ENCODE assay signal across 11 mouse cellular contexts in the genomic region with DNA sequence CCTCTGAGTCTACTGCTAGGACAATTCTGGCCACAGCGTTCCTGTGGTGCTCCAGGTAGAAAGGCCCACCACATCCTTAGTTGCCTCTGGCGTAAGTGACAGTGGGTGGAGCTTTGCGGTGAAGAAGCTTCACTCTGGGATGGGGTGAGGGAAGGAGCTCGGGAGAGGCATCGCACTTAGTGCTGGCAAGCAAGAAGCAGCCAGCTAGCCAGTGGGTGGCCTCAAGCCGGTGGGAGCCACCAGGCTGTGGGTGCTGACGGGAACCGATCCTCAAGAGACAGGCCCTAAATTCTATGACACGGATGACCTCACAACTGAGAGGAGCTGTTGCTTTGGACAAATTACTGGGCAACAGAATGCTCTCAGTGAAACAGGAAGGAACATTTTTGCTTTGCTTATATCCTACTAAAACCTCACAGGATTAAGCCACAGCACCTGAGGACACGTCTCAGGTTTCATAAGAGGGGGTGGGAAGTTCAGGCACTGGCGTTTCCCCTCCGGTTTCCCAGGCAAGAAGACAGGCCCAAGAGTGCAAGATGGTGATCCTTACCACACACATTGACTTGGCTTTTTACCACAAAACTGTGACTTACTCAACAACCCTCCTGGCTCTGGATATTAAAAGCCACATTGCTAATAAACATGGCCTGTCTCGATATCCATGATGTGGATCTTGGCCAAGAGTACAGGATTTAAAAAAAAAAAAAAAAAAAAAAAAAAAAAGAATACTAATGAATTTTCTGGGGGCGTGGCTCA.
DNase-seq lines count a peak whose midpoint lies in the region; ATAC-seq and TF ChIP-seq lines count a peak whose summit lies in the region.
"Had no signal": no experiment of that assay in that cellular context is flagged by ENCODE, and none has a peak within 500 bp of the region (broad histone marks: within the 10 kb centered on the region; RNA-seq: fewer than 3 reads in every experiment).

No protein-coding gene starts in this region.

- H3K9ac ChIP-seq in kidney, postnatal 0 days (ENCODE audit: low read depth, low read length) = no peak overlapping the region
- no peak overlapping the region for H3K9ac ChIP-seq in MEL (ENCODE audit: control insufficient read depth, low read depth, low read length, poor library complexity, severe bottlenecking)
- no peak overlapping the region for H3K9ac ChIP-seq in embryonic facial prominence, embryonic 15.5 days
- H3K9ac ChIP-seq: forebrain, postnatal 0 days; hindbrain, embryonic 12.5 days had no signal

- H3K27me3 ChIP-seq in kidney, postnatal 0 days (ENCODE audit: insufficient read depth, low read length) = no peaks in the 10 kb centered on the region
- H3K27me3 ChIP-seq in MEL (ENCODE audit: control insufficient read depth in 1 of 2, insufficient read depth in 2 of 2, low read length in 2 of 2) = no peaks in the 10 kb centered on the region
- H3K27me3 ChIP-seq in embryonic facial prominence, embryonic 15.5 days = no peaks in the 10 kb centered on the region
- H3K27me3 ChIP-seq: hindbrain, embryonic 12.5 days had no signal

- peaks cover 12% of the 10 kb centered on the region; the same call in 1 of the 2 replicates for H3K36me3 ChIP-seq in kidney, postnatal 0 days (ENCODE audit: insufficient read depth, low read length)
- H3K36me3 ChIP-seq in MEL (ENCODE audit: control insufficient read depth in 1 of 2, insufficient read depth in 2 of 2, low read length in 2 of 2) = peaks cover 0 to 4% of the 10 kb centered on the region in 2 experiments; a peak in 1 of 4 replicates
- peaks cover 9% of the 10 kb centered on the region for H3K36me3 ChIP-seq in embryonic facial prominence, embryonic 15.5 days

- ATAC-seq in kidney, postnatal 0 days (replicated peaks; ENCODE audit: low FRiP score, low read depth) = no peak
- ATAC-seq in embryonic facial prominence, embryonic 15.5 days (ENCODE audit: insufficient number of reproducible peaks, low FRiP score, low TSS enrichment, low read depth) = 0 out of 2 replicates have a peak, but pooled peaks have one; percentile 35
- peak; percentile 15; the same call in 1 of the 2 replicates for ATAC-seq in megakaryocyte, adult 5-6 weeks (ENCODE audit: poor library complexity, severe bottlenecking)
- ATAC-seq: forebrain, postnatal 0 days had no signal

- TF ChIP-seq RAD21 in MEL (IDR thresholded peaks at IDR 0.05; ENCODE audit: low read depth, low read length) = no peak

- no peak for DNase-seq in kidney, postnatal 0 days (ENCODE audit: low spot score)
- DNase-seq in kidney, adult 9 months = no peak
- DNase-seq in MEL (ENCODE audit: low read depth, low spot score) = no peak
- DNase-seq in testis, postnatal 10 days (ENCODE audit: low spot score) = no peak
- DNase-seq in natural killer cell, adult 2 months (ENCODE audit: low spot score in 2 of 2) = no peak
- DNase-seq: forebrain, postnatal 0 days; kidney, postnatal 14 days had no signal

- no peak for TF ChIP-seq EP300 in MEL (IDR thresholded peaks at IDR 0.05; ENCODE audit: low read depth in 1 of 2, low read length in 2 of 2)

- no peak overlapping the region for H3K4me3 ChIP-seq in kidney, postnatal 0 days (replicated peaks; ENCODE audit: low read depth, low read length)
- no peak overlapping the region for H3K4me3 ChIP-seq in MEL (ENCODE audit: control insufficient read depth in 1 of 2, insufficient read depth in 1 of 2, low read depth in 2 of 2, low read length in 2 of 2)
- H3K4me3 ChIP-seq in embryonic facial prominence, embryonic 15.5 days (replicated peaks) = no peak overlapping the region
- H3K4me3 ChIP-seq: hindbrain, embryonic 12.5 days had no signal

- H3K27ac ChIP-seq in kidney, postnatal 0 days = peak overlapping the region; percentile 50
- H3K27ac ChIP-seq in MEL (ENCODE audit: control insufficient read depth, low read depth, low read length) = no peak overlapping the region
- peak overlapping the region; percentile 52 for H3K27ac ChIP-seq in embryonic facial prominence, embryonic 15.5 days (replicated peaks)
- H3K27ac ChIP-seq: hindbrain, embryonic 12.5 days had no signal

- H3K4me2 ChIP-seq in kidney, postnatal 0 days (ENCODE audit: low read length) = no peak overlapping the region
- no peak overlapping the region for H3K4me2 ChIP-seq in embryonic facial prominence, embryonic 15.5 days (replicated peaks)
- H3K4me2 ChIP-seq: heart, embryonic 11.5 days; hindbrain, embryonic 12.5 days had no signal

- 45% methylated on average over 14 of the region's 14 CpGs for WGBS in kidney, postnatal 0 days
- 35% methylated on average over 14 of the region's 14 CpGs for WGBS in embryonic facial prominence, embryonic 15.5 days

- TF ChIP-seq POLR2A in MEL (IDR thresholded peaks at IDR 0.05; ENCODE audit: control insufficient read depth in 1 of 2, insufficient read depth in 1 of 2, low read depth in 1 of 2, low read length in 2 of 2, poor library complexity in 1 of 2) = no peak

- no peak for TF ChIP-seq CTCF in kidney, postnatal 0 days (IDR thresholded peaks at IDR 0.05; ENCODE audit: low read depth)
- TF ChIP-seq CTCF in MEL (IDR thresholded peaks at IDR 0.05 in 2 of 3, conservative IDR thresholded peaks at IDR 0.05 in 1 of 3; ENCODE audit: control insufficient read depth in 1 of 3, insufficient read depth in 1 of 3, low read depth in 2 of 3, low read length in 3 of 3, poor library complexity in 1 of 3, severe bottlenecking in 1 of 3) = no peak

- no peaks in the 10 kb centered on the region for H3K9me3 ChIP-seq in kidney, postnatal 0 days (replicated peaks; ENCODE audit: low read length)
- H3K9me3 ChIP-seq in MEL (replicated peaks; ENCODE audit: insufficient read depth, low read length) = no peaks in the 10 kb centered on the region
- no peaks in the 10 kb centered on the region for H3K9me3 ChIP-seq in embryonic facial prominence, embryonic 15.5 days (replicated peaks)
- H3K9me3 ChIP-seq: hindbrain, embryonic 12.5 days had no signal

- H3K79me2 ChIP-seq in MEL (ENCODE audit: control insufficient read depth, insufficient read depth, low read length, poor library complexity) = peaks cover 10% of the 10 kb centered on the region; the same call in 1 of the 2 replicates

- H3K4me1 ChIP-seq in kidney, postnatal 0 days (replicated peaks; ENCODE audit: insufficient read depth, low read length) = peaks cover 17% of the 10 kb centered on the region
- H3K4me1 ChIP-seq in MEL (ENCODE audit: control insufficient read depth in 1 of 2, insufficient read depth in 2 of 2, low read length in 2 of 2) = no peaks in the 10 kb centered on the region
- peaks cover 28% of the 10 kb centered on the region for H3K4me1 ChIP-seq in embryonic facial prominence, embryonic 15.5 days

TF ChIP-seq in MEL, 35 proteins besides CTCF, POLR2A, EP300 and RAD21:
- TF ChIP-seq NELFE (IDR thresholded peaks at IDR 0.05; ENCODE audit: low read depth, low read length) = no peak
- TF ChIP-seq ZNF384 (IDR thresholded peaks at IDR 0.05; ENCODE audit: low read depth, low read length) = peak; percentile 59
